Mouse (Mus musculus) G1E (cell line): ENCODE results near the gene Selenov. TPM values are rescaled to one million over a fixed set of nuclear protein-coding genes. Genes with fewer than 3 reads are reported as not detected.
A peak's percentile ranks its signal among the peaks of the same experiment; 100 is the strongest.

Experiments
- ATAC-seq: 2 replicates; pipeline ENCODE4 v1.8.0; 2016; ENCODE audit warnings: mild to moderate bottlenecking; ENCODE audit not compliant: insufficient number of reproducible peaks, poor library complexity, low FRiP score, severe bottlenecking; ENCODE audit errors: extremely low read depth
- DNase-seq: peaks from one replicate; pipeline ENCODE4 v3.0.0; 2012; ENCODE audit warnings: low spot score
- H3K27me3 ChIP-seq: 2 replicates; pipeline ENCODE4 v1.6.1; 2012; ENCODE audit warnings: mild to moderate bottlenecking, low read length, inconsistent platforms; ENCODE audit not compliant: insufficient read depth
- H3K36me3 ChIP-seq: replicated peaks from 2 replicates; pipeline ENCODE3; 2012; ENCODE audit warnings: mild to moderate bottlenecking, inconsistent platforms
- H3K4me1 ChIP-seq: 2 replicates; pipeline ENCODE4 v1.6.1; 2012; ENCODE audit warnings: low read depth, low read length, inconsistent platforms, mixed read lengths; ENCODE audit not compliant: insufficient read depth
- H3K4me3 ChIP-seq: 2 replicates; pipeline ENCODE4 v1.5.1; 2012; ENCODE audit warnings: low read depth, mild to moderate bottlenecking, inconsistent platforms, low read length, moderate library complexity, mixed read lengths
- H3K9me3 ChIP-seq: replicated peaks from 2 replicates; pipeline ENCODE4 v1.6.1; 2012; ENCODE audit warnings: inconsistent platforms
- CTCF ChIP-seq: IDR thresholded peaks from 2 replicates; pipeline ENCODE4 v1.5.1; 2012; ENCODE audit warnings: low read depth, low read length, inconsistent platforms, mixed read lengths
- GATA1 ChIP-seq: IDR thresholded peaks from 2 replicates; pipeline ENCODE4 v1.6.1; 2012; ENCODE audit warnings: borderline replicate concordance, low read length, inconsistent platforms, mixed read lengths
- GATA2 ChIP-seq: IDR thresholded peaks from 2 replicates; pipeline ENCODE4 v1.6.1; 2012; ENCODE audit warnings: low read depth, low read length, inconsistent platforms, borderline replicate concordance
- POLR2AphosphoS5 ChIP-seq: IDR thresholded peaks from 2 replicates; pipeline ENCODE4 v1.6.1; 2012; ENCODE audit warnings: low read depth, low read length, inconsistent platforms; ENCODE audit not compliant: insufficient replicate concordance
- TAL1 ChIP-seq: conservative IDR thresholded peaks from 2 replicates; pipeline ENCODE4 v1.6.1; 2012; ENCODE audit warnings: low read depth, low read length, inconsistent platforms, mixed read lengths
- polyA plus RNA-seq: library from polyadenylated mRNA; stranded (reverse); fragments of >175 nt; gene quantifications from 2 replicates; pipeline ENCODE4 v1.2.3, GENCODE M21; 2012
- total RNA-seq, 2 experiments: library from RNA; stranded (forward) in 1 of 2; stranded (reverse) in 1 of 2; fragments of 200-1000 nt in 1 of 2; fragments of >200 nt in 1 of 2; fragmentation: Nextera tagmentation in 1 of 2; gene quantifications; 2 replicates each; pipeline ENCODE4 v1.2.3; 2014 to 2017

Selenov gene
- total and polyA plus RNA-seq, 3 experiments = not detected

DNA sequence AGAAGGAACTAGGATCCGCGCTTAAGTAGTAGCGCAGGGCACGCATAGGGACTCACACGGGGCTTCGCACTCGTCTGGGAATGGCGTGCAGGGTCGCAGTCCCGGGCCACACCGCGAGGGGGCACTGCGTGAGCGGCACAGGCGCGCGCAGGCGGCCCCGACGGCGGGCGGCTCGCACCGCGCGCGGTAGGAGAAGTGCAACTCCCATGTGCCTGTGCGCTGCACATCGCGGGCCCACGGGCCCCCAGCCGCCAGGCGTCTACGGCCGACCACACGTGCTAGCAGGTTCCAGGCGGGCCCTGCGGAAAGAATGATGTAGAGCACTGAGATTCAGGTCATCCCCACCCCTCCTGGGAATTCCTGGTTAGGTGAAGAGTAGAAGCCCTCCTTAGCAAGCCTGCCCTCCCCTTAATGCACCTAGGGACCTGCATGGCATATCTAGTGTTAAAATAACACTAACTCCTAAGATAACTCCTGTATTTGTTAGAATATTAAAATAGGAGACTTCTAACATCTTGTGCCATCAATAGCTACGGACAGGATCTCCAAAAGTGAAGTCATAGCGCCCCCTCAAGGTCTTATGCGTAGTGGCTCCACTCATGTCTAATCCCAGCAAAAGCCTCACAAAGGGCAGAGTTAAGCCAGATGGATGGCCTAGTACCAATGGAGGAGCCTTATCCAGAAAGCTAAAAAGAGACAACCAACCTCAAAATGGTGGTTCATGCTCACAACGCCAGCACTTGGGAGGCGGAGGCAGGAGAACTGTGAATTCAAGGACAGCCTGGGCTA, 8.0 kb upstream of the Selenov start:
- peaks cover 11% of the 10 kb centered on the region for H3K36me3 ChIP-seq
- H3K9me3 ChIP-seq = peaks cover 7% of the 10 kb centered on the region
- no peak for ATAC-seq
- H3K27me3 ChIP-seq = peaks cover 40% of the 10 kb centered on the region
- DNase-seq = peak; percentile 48
- no peak for TF ChIP-seq POLR2AphosphoS5
- TF ChIP-seq CTCF = 0 out of 2 replicates have a peak, but pooled peaks have one; percentile 17
- TF ChIP-seq GATA1 = no peak
- peaks cover 33% of the 10 kb centered on the region for H3K4me1 ChIP-seq
- H3K4me3 ChIP-seq = no peak overlapping the region

DNA sequence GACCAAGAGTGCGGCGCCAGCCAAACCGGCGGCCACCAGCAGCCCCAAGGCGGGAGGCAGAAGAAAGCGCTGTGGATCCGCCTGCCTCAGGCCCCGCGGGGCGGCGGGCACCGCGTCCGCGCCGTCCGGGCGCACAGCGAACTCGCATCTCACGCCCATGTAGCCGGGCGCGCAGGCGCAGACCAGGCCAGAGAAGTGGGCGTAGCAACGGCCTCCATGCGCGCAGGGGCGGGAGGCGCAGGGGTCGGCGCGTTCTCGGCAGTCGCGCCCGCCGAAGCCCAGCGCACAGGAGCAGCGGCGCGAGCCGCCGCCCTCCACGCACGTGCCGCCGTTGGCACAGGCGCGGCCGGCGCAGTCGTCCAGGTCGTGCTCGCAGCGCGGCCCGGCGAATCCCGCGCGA, 3.5 kb upstream of the Selenov start:
- Histone ChIP-seq H3K4me3 (peak overlapping the region; percentile 63; the same call in 1 of the 2 replicates), H3K27me3 (peaks cover 58% of the 10 kb centered on the region), H3K9me3 (peaks cover 7% of the 10 kb centered on the region), H3K36me3 (no peaks in the 10 kb centered on the region), H3K4me1 (peaks cover 10% of the 10 kb centered on the region)
- DNase-seq (peak; percentile 55), ATAC-seq (no peak)
- no peak for TF ChIP-seq TAL1
- TF ChIP-seq GATA1 = no peak
- TF ChIP-seq CTCF = no peak
- TF ChIP-seq GATA2 = no peak
- no peak for TF ChIP-seq POLR2AphosphoS5

- TF ChIP-seq POLR2AphosphoS5 (no peak), CTCF (no peak), GATA1 (no peak), GATA2 (no peak), TAL1 (no peak)
- ATAC-seq (no peak), DNase-seq (no peak)
- Histone ChIP-seq H3K27me3 (peaks cover 66% of the 10 kb centered on the region), H3K4me1 (peaks cover 12% of the 10 kb centered on the region), H3K36me3 (no peaks in the 10 kb centered on the region), H3K9me3 (peaks cover 14% of the 10 kb centered on the region), H3K4me3 (no peak overlapping the region)
Measured at GRCm38 (mm10) chr7:28290165-28290564, 821 bp downstream of the Selenov start.

DNA sequence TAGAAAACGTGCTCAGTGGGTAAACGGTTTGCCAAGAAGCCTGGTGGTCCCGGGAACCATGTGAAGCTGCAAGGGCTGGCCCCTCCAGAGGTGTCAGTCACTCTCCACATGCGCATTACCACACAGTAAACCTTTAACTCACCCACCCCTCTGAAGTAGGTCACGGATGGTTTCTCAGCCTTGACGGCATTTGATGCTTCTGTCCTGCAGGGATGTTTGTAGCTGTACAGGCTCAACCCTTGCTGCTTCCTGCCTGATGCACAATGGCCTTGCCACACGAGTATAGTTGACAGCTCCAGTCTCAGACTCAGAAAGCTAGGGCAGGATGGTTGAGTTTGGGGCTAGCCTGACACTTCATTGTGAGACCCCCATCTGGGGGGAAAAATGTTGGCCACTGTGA, 10.4 kb downstream of the Selenov start:
- Histone ChIP-seq H3K9me3 (no peaks in the 10 kb centered on the region), H3K27me3 (peaks cover 8% of the 10 kb centered on the region), H3K4me1 (peaks cover 16% of the 10 kb centered on the region), H3K36me3 (peaks cover 7% of the 10 kb centered on the region), H3K4me3 (no peak overlapping the region)
- DNase-seq (no peak), ATAC-seq (no peak)
- TF ChIP-seq GATA1 (no peak), TAL1 (no peak), GATA2 (no peak), POLR2AphosphoS5 (no peak), CTCF (no peak)

DNA sequence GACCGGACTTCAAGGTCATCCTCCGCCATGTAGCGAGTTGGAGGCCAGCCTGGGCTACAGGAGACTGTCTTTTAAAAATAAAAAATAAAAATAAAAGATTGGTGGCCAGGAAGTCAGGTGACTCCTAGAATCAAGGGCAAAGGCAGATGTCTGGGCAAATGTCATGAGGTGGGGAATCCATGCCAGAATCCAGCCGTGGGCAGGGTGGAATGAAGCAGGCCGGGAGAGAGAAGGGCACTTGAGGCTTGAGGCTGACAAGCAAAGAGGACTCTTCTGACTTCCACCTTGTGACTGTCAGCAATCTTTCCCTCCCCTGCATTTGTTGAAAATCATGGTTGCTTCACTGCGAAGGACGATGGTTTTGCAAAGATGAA, 12.7 kb downstream of the Selenov start:
- peak overlapping the region; percentile 81 for H3K4me3 ChIP-seq
- H3K36me3 ChIP-seq = peaks cover 11% of the 10 kb centered on the region
- DNase-seq (no peak), ATAC-seq (no peak)
- peaks cover 16% of the 10 kb centered on the region for H3K4me1 ChIP-seq
- TF ChIP-seq TAL1 = no peak
- TF ChIP-seq GATA1 = no peak
- no peak for TF ChIP-seq CTCF
- no peak for TF ChIP-seq GATA2
- no peak for TF ChIP-seq POLR2AphosphoS5
- peaks cover 5% of the 10 kb centered on the region for H3K27me3 ChIP-seq
- H3K9me3 ChIP-seq = no peaks in the 10 kb centered on the region

DNA sequence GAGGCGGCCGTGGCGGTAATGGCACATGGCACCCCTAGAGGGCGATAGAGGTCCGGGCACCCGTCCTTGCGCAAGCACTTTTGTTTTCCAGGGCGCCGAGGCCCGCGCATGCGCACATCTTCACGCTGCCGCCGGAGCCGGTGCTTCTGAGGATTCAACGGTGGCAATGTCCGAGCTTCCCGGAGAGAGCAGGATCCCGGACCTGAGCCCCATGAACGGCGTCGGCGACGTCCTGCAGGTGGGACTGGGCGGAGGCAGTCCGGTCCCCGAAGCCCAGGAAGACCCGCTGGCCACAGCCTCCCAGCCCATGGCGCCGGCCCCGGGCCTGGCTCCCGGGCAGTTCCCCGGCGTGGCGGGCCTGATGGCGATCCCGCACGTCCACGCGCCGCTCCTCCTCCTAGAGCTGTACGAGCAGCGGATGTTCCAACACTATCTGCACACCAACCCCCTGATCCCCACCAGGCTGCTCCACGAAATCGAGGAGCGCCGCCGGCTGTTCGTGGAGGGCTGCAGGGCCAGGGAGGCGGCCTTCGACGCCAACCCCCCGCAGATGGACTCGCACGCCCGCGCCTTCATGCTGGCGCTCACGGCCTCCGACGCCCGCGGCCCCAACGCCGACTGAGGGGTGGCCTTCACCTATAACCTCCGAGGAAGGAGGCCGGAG, 13.2 kb downstream of the Selenov start, which contains the start of gene Eid2b:
Eid2b (plus strand) TSS at position 125 of the 664 bp plus-strand sequence.
- peak; percentile 94 for DNase-seq
- Histone ChIP-seq H3K36me3 (peaks cover 17% of the 10 kb centered on the region), H3K4me3 (peak within 1 kb of the TSS; percentile 81), H3K4me1 (peaks cover 16% of the 10 kb centered on the region), H3K27me3 (peaks cover 5% of the 10 kb centered on the region), H3K9me3 (no peaks in the 10 kb centered on the region)
- ATAC-seq = peak; percentile 60; the same call in 1 of the 2 replicates
- TF ChIP-seq POLR2AphosphoS5 (no peak), CTCF (peak; percentile 79), GATA1 (no peak)

DNA sequence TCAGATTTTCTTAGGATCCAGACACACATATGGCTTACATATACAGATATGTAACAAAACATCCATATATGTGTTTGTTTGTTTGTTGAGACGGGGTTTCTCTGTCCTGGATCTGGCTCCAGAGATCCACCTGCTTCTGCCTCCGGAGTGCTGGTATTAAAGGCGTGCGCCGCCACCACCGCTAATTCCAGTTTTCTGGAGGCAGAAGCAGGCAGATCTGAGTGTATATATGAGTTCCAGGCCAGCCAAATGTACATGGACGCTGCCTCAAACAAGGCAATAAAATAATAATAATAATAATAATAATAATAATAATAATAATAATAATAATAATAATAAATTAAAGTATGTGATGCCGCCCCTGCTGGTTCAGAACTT, 13.8 kb downstream of the Selenov start:
- no peak for TF ChIP-seq TAL1
- TF ChIP-seq CTCF = no peak
- no peak for TF ChIP-seq POLR2AphosphoS5
- TF ChIP-seq GATA1 = no peak
- no peak for TF ChIP-seq GATA2
- ATAC-seq (no peak), DNase-seq (no peak)
- Histone ChIP-seq H3K27me3 (peaks cover 5% of the 10 kb centered on the region), H3K4me3 (peak overlapping the region; percentile 81; the same call in 1 of the 2 replicates), H3K9me3 (no peaks in the 10 kb centered on the region), H3K36me3 (peaks cover 22% of the 10 kb centered on the region), H3K4me1 (peaks cover 16% of the 10 kb centered on the region)
